13 mouse cellular contexts compared by ENCODE assay signal in the genomic region with DNA sequence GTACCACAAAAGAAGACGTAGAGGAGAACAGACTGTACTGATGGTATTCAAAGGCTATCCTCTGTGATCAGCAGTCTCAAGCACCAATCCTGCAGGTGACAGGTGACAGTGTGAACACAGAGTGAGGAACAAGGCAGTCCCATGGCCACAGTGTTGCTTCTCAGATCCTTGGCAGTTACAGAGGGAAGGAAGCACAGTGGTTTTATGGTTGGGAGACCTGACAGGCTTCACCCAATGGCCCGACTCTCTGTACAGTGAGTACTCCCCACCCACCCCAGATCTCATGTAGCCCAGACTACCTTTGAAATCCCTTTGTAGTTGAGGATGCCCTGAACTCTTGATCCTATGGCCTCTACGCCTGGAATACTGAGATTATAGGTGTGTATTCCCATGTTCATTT. TPM values are rescaled to one million over a fixed set of nuclear protein-coding genes. Genes with fewer than 3 reads are reported as not detected.
"Had no signal": no experiment of that assay in that cellular context is flagged by ENCODE, and none has a peak within 500 bp of the region (broad histone marks: within the 10 kb centered on the region; RNA-seq: fewer than 3 reads in every experiment).

No protein-coding gene starts in this region.

- ATAC-seq: liver, postnatal 0 days; midbrain, embryonic 16.5 days had no signal

- DNase-seq: liver, embryonic 13.5 days; liver, postnatal 0 days; lung, adult 2 months; lung, postnatal 14 days; midbrain, embryonic 14.5 days; retina, postnatal 1 day; right cerebral cortex, adult 18-20 months; right cerebral cortex, postnatal 25 days; thymus, adult 2 months; thymus, postnatal 25 days; thymus, postnatal 4 days had no signal

RNA-seq across cellular contexts. Expression of gene Gm20532, which starts 39.0 kb away (rescaled TPM):
- total RNA-seq: megakaryocyte-erythroid progenitor cell, adult 5-6 weeks had no signal

RNA-seq across cellular contexts. Expression of gene Lcn4, which starts 45.7 kb away (rescaled TPM):
- total RNA-seq: megakaryocyte-erythroid progenitor cell, adult 5-6 weeks had no signal
